Mouse (Mus musculus) kidney, embryonic 14.5 days (tissue): ENCODE data around the gene Iah1. TPM values are rescaled to one million over a fixed set of nuclear protein-coding genes. Genes with fewer than 3 reads are reported as not detected.

Experiments used
- ATAC-seq: fragments of 200-750 bp; cut with Nextera tagmentation; 2 replicates; pipeline ENCODE4 v1.8.0; 2017; ENCODE audit warnings: moderate number of reproducible peaks, mild to moderate bottlenecking, moderate TSS enrichment, moderate library complexity; ENCODE audit not compliant: low FRiP score, low TSS enrichment
- H3K27ac ChIP-seq: fragments of 300-500 bp; sonication (generic); 2 replicates; pipeline ENCODE4 v1.5.1; 2014; ENCODE audit warnings: low read depth, mild to moderate bottlenecking, low read length, moderate library complexity, mixed read lengths
- H3K27me3 ChIP-seq: fragments of 300-500 bp; sonication (generic); 2 replicates; pipeline ENCODE4 v1.6.1; 2014; ENCODE audit warnings: mild to moderate bottlenecking, low read length; ENCODE audit not compliant: control insufficient read depth, insufficient read depth
- H3K36me3 ChIP-seq: fragments of 300-500 bp; sonication (generic); 2 replicates; pipeline ENCODE4 v1.6.1; 2014; ENCODE audit warnings: low read length, mixed read lengths; ENCODE audit not compliant: control insufficient read depth, insufficient read depth
- H3K4me1 ChIP-seq: fragments of 300-500 bp; sonication (generic); 2 replicates; pipeline ENCODE4 v1.6.1; 2014; ENCODE audit warnings: low read length, mixed read lengths; ENCODE audit not compliant: control insufficient read depth, insufficient read depth
- H3K4me2 ChIP-seq: fragments of 300-500 bp; sonication (generic); replicated peaks from 2 replicates; pipeline ENCODE4 v1.6.1; 2014; ENCODE audit warnings: low read depth, mild to moderate bottlenecking, low read length
- H3K4me3 ChIP-seq: fragments of 300-500 bp; sonication (generic); 2 replicates; pipeline ENCODE4 v1.5.1; 2014; ENCODE audit warnings: mild to moderate bottlenecking, low read length
- H3K9ac ChIP-seq: fragments of 300-500 bp; sonication (generic); 2 replicates; pipeline ENCODE4 v1.6.1; 2014; ENCODE audit warnings: low read depth, mild to moderate bottlenecking, low read length, moderate library complexity
- H3K9me3 ChIP-seq: fragments of 300-500 bp; sonication (generic); 2 replicates; pipeline ENCODE4 v1.6.1; 2016; ENCODE audit warnings: low read length; ENCODE audit not compliant: control insufficient read depth
- WGBS: fragments of 180-500 bp; shearing (Covaris S2); extraction: QIAGEN DNeasy Blood & Tissue Kit; methylation state at CpG from one replicate; pipeline ENCODE4 v1.1.7; 2014; 5-methylcytosine and 5-hydroxymethylcytosine counted together
- polyA plus RNA-seq: library from polyadenylated mRNA; unstranded; fragments of >200 nt; fragmentation: Nextera tagmentation; extraction: Ambion mirVana; gene quantifications from 2 replicates; pipeline ENCODE4 v1.2.1, GENCODE M21; 2014

Gene Iah1
- polyA plus RNA-seq, 1 experiment from 2014 or later, result 74.6 TPM

GRCm38 (mm10) chr12:21326325-21326724 lies 10.1 kb downstream of the Iah1 start:
- Histone ChIP-seq H3K4me3 (no peak overlapping the region), H3K4me1 (no peaks in the 10 kb centered on the region), H3K27me3 (no peaks in the 10 kb centered on the region), H3K36me3 (peaks cover 77% of the 10 kb centered on the region), H3K27ac (no peak overlapping the region), H3K9me3 (no peaks in the 10 kb centered on the region), H3K9ac (no peak overlapping the region), H3K4me2 (no peak overlapping the region)
- WGBS, result 97% methylated on average over 3 of the region's 3 CpGs
- no peak for ATAC-seq

- 93% methylated on average over 9 of the region's 9 CpGs for WGBS
- Histone ChIP-seq H3K4me1 (no peaks in the 10 kb centered on the region), H3K4me2 (no peak overlapping the region), H3K27me3 (no peaks in the 10 kb centered on the region), H3K27ac (no peak overlapping the region), H3K9ac (no peak overlapping the region), H3K4me3 (no peak overlapping the region), H3K36me3 (peaks cover 83% of the 10 kb centered on the region), H3K9me3 (no peaks in the 10 kb centered on the region)
- ATAC-seq, result no peak
Measured at GRCm38 (mm10) chr12:21329661-21330400, 13.6 kb downstream of the Iah1 start.

GRCm38 (mm10) chr12:21330961-21331576 lies 14.9 kb downstream of the Iah1 start:
- no peaks in the 10 kb centered on the region for H3K4me1 ChIP-seq
- H3K27ac ChIP-seq, result no peak overlapping the region
- peaks cover 83% of the 10 kb centered on the region for H3K36me3 ChIP-seq
- 90% methylated on average over 10 of the region's 10 CpGs for WGBS
- H3K4me2 ChIP-seq, result no peak overlapping the region
- no peak for ATAC-seq
- no peak overlapping the region for H3K4me3 ChIP-seq
- no peaks in the 10 kb centered on the region for H3K27me3 ChIP-seq
- no peaks in the 10 kb centered on the region for H3K9me3 ChIP-seq
- H3K9ac ChIP-seq, result no peak overlapping the region

GRCm38 (mm10) chr12:21331711-21332110 lies 15.5 kb downstream of the Iah1 start:
- H3K4me2 ChIP-seq, result no peak overlapping the region
- no peak overlapping the region for H3K9ac ChIP-seq
- peaks cover 84% of the 10 kb centered on the region for H3K36me3 ChIP-seq
- ATAC-seq, result no peak
- no peak overlapping the region for H3K27ac ChIP-seq
- no peaks in the 10 kb centered on the region for H3K27me3 ChIP-seq
- H3K4me1 ChIP-seq, result no peaks in the 10 kb centered on the region
- WGBS, result 85% methylated on average over 6 of the region's 6 CpGs
- H3K9me3 ChIP-seq, result no peaks in the 10 kb centered on the region
- no peak overlapping the region for H3K4me3 ChIP-seq

- Histone ChIP-seq H3K9me3 (no peaks in the 10 kb centered on the region), H3K27me3 (no peaks in the 10 kb centered on the region), H3K9ac (no peak overlapping the region), H3K4me2 (no peak overlapping the region), H3K4me1 (no peaks in the 10 kb centered on the region), H3K36me3 (peaks cover 77% of the 10 kb centered on the region), H3K27ac (no peak overlapping the region), H3K4me3 (no peak overlapping the region)
- ATAC-seq, result no peak
- WGBS, result 92% methylated on average over 7 of the region's 7 CpGs
Measured at GRCm38 (mm10) chr12:21333021-21333420, 16.8 kb downstream of the Iah1 start.

- Histone ChIP-seq H3K9me3 (no peaks in the 10 kb centered on the region), H3K27me3 (no peaks in the 10 kb centered on the region), H3K4me3 (no peak overlapping the region), H3K4me1 (no peaks in the 10 kb centered on the region), H3K27ac (no peak overlapping the region), H3K9ac (no peak overlapping the region), H3K36me3 (peaks cover 71% of the 10 kb centered on the region), H3K4me2 (no peak overlapping the region)
- ATAC-seq, result no peak
- WGBS, result 91% methylated on average over 5 of the region's 5 CpGs
Measured at GRCm38 (mm10) chr12:21333766-21334165, 17.6 kb downstream of the Iah1 start.

- Histone ChIP-seq H3K9ac (no peak overlapping the region), H3K4me1 (no peaks in the 10 kb centered on the region), H3K4me2 (no peak overlapping the region), H3K9me3 (no peaks in the 10 kb centered on the region), H3K27me3 (no peaks in the 10 kb centered on the region), H3K27ac (no peak overlapping the region), H3K4me3 (no peak overlapping the region), H3K36me3 (peaks cover 65% of the 10 kb centered on the region)
- ATAC-seq, result no peak
- 89% methylated on average over 7 of the region's 7 CpGs for WGBS
Measured at GRCm38 (mm10) chr12:21335869-21336268, 19.7 kb downstream of the Iah1 start.

GRCm38 (mm10) chr12:21337171-21337570 lies 21.0 kb downstream of the Iah1 start:
- Histone ChIP-seq H3K4me1 (no peaks in the 10 kb centered on the region), H3K4me2 (no peak overlapping the region), H3K27ac (no peak overlapping the region), H3K4me3 (no peak overlapping the region), H3K36me3 (peaks cover 59% of the 10 kb centered on the region), H3K9ac (no peak overlapping the region), H3K27me3 (no peaks in the 10 kb centered on the region), H3K9me3 (no peaks in the 10 kb centered on the region)
- WGBS, result 94% methylated on average over 5 of the region's 5 CpGs
- no peak for ATAC-seq

GRCm38 (mm10) chr12:21340674-21341073 lies 24.5 kb downstream of the Iah1 start:
- 95% methylated on average over 5 of the region's 5 CpGs for WGBS
- H3K27me3 ChIP-seq, result no peaks in the 10 kb centered on the region
- no peak overlapping the region for H3K27ac ChIP-seq
- H3K9me3 ChIP-seq, result no peaks in the 10 kb centered on the region
- no peak for ATAC-seq
- no peaks in the 10 kb centered on the region for H3K4me1 ChIP-seq
- H3K36me3 ChIP-seq, result peaks cover 45% of the 10 kb centered on the region
- no peak overlapping the region for H3K4me3 ChIP-seq
- no peak overlapping the region for H3K4me2 ChIP-seq
- no peak overlapping the region for H3K9ac ChIP-seq
